Mouse (Mus musculus): ENCODE data around the gene Exosc7. TPM values are rescaled to one million over a fixed set of nuclear protein-coding genes. Genes with fewer than 3 reads are reported as not detected.

Exosc7 gene
- polyA plus RNA-seq, 1 experiment from 2014 or later = 168 TPM

DNA sequence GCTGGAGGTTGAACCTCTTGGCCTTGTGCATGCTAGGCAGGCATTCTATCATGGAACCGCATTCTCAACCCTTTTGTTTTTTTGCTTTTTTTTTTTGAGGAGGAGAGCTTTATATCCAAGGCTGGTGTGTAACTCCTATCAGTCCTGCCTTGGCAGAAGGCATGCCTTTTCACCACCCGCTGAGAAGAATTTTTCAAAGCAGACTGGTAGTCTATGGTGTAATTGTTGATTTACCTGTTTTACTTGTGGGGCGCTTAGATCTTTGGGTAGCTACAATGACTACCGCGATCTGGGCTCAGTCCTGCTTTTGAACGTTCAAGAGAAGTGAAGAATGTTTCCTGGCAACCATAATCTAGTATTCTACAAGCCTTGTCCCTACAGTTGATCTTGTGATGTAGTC, 916 bp downstream of the Exosc7 start:
- H3K4me3 ChIP-seq = peak overlapping the region; percentile 97
- peaks cover 29% of the 10 kb centered on the region for H3K4me1 ChIP-seq
- no peaks in the 10 kb centered on the region for H3K9me3 ChIP-seq
- peak overlapping the region; percentile 97 for H3K27ac ChIP-seq
- 78% methylated on average over 6 of the region's 6 CpGs for WGBS
- DNase-seq (ENCODE audit: extremely low spot score, low spot score) = no peak
- H3K27me3 ChIP-seq (ENCODE audit: poor library complexity, severe bottlenecking) = no peaks in the 10 kb centered on the region
- H3K36me3 ChIP-seq (replicated peaks) = peaks cover 39% of the 10 kb centered on the region

DNA sequence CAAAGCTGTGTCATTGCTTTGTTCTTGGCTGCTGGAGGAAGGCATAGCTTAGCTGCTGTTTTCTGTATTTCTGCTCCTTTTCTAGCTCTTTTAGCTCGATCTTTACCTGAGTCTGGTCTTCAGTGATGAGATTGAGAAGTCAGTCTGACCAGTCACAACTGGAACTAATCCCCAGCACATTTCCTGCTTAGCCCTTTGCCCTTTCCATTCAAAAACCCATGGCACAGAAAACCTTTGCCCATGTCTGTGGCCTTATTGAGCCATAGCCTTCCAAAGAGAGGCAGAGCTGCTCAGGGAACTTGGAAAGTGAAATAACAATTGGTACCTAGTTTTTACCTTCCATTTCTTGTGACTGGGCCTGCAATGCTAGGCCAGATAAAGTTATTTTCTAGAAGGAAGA, 2.6 kb downstream of the Exosc7 start:
- no peak for DNase-seq (ENCODE audit: extremely low spot score, low spot score)
- Histone ChIP-seq H3K4me3 (no peak overlapping the region), H3K27ac (no peak overlapping the region), H3K36me3 (replicated peaks) (peaks cover 50% of the 10 kb centered on the region), H3K9me3 (no peaks in the 10 kb centered on the region), H3K27me3 (ENCODE audit: poor library complexity, severe bottlenecking) (no peaks in the 10 kb centered on the region), H3K4me1 (peaks cover 29% of the 10 kb centered on the region)
- 85% methylated on average over 1 of the region's 1 CpGs for WGBS

DNA sequence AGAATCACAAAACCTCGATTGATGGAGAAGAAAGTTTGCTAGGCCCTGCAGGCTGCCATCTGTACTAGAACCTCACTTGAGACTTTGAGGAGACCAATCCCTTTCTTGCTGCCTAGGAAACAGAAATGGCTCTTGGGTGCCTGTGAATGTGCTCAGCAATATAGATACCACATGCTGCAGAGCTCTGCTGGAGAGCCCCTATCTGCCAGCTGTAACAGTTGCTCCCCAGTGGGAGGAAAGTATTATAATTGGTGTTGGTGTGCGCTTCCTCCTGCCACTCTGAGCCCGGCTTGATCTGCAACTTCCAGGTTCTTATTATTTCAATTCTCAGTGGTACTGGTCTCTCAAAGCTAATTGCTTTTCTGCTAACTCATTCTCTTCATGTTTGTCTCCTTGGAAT, 10.0 kb downstream of the Exosc7 start:
- Histone ChIP-seq H3K4me1 (no peaks in the 10 kb centered on the region), H3K27me3 (ENCODE audit: poor library complexity, severe bottlenecking) (no peaks in the 10 kb centered on the region), H3K36me3 (replicated peaks) (peaks cover 100% of the 10 kb centered on the region), H3K27ac (no peak overlapping the region), H3K9me3 (no peaks in the 10 kb centered on the region), H3K4me3 (no peak overlapping the region)
- no peak for DNase-seq (ENCODE audit: extremely low spot score, low spot score)
- WGBS = 96% methylated on average over 3 of the region's 3 CpGs

DNA sequence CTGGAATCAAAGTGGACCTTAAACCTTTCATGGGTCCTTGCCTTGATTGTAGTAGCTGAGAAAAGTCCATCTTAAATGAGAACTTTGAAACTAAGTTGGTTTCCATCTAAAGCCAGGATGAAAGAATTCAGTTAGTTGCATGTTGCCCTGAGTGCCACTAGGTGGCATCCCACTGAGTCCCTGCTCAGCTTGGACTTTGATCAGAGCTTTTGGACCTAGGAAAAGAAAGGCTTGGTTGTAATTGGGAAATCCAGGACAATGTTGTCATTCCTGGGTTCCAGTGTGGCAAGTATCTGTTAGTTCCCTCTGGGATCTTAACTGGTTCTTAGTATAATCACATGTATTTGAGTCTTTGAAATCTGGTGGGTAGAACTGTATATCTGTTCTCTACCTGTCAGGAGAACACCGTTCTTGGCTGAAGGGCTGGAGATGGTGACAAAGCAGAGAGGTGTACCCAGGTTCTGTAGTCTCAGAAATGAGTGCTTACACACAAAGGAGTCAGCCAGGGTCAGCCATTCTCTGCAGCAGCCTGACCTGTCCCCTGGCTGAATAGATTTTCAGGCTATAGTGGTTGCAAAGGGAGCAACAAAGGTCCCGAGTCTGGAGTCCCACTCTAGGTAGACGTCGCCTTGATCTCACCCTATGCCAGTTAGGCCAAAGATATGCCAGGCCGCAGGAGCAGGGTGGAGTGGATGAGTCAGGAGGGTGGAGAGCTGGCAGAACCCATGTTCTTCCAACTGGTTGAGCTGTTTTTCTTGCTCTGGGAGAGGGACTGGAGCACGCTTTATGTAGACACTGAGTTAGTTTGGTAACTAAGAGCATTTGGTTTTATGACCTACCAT, 10.8 kb downstream of the Exosc7 start:
- DNase-seq (ENCODE audit: extremely low spot score, low spot score) = no peak
- H3K27me3 ChIP-seq (ENCODE audit: poor library complexity, severe bottlenecking) = no peaks in the 10 kb centered on the region
- 97% methylated on average over 6 of the region's 6 CpGs for WGBS

DNA sequence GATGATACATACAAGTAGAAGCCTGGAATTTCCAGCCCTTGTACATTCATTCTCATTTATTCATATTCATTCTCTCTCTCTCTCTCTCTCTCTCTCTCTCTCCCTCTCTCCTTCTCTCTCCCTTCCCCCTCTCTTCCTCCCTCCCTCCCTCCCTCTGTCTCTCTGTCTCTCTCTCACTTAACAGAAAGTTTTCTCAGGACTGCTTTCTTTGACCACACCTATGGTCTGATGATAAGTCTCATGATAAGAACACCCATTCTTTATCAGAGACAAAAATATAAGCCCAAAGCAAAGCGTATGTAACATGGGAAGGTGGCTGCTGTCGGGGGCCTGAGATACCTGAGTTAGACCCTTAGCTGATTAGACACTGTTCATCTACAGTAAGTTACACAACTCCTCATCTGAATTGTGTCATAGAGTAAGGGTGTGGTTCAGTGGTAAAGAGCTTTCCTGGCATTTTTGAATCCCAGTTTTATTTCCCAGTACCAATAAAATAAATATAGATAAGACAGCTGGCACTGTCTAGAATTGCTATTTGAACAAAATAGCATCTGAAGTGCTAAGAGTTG, 11.5 kb downstream of the Exosc7 start:
- Histone ChIP-seq H3K27ac (no peak overlapping the region), H3K9me3 (no peaks in the 10 kb centered on the region), H3K4me3 (no peak overlapping the region), H3K36me3 (replicated peaks) (peaks cover 100% of the 10 kb centered on the region), H3K4me1 (no peaks in the 10 kb centered on the region), H3K27me3 (ENCODE audit: poor library complexity, severe bottlenecking) (no peaks in the 10 kb centered on the region)
- 93% methylated on average over 2 of the region's 2 CpGs for WGBS
- no peak for DNase-seq (ENCODE audit: extremely low spot score, low spot score)

More for the DNA sequence above, 10.8 kb downstream of the Exosc7 start:
- no peaks in the 10 kb centered on the region for H3K4me1 ChIP-seq
- peaks cover 100% of the 10 kb centered on the region for H3K36me3 ChIP-seq (replicated peaks)
- H3K27ac ChIP-seq = no peak overlapping the region
- H3K4me3 ChIP-seq = no peak overlapping the region
- H3K9me3 ChIP-seq = no peaks in the 10 kb centered on the region

DNA sequence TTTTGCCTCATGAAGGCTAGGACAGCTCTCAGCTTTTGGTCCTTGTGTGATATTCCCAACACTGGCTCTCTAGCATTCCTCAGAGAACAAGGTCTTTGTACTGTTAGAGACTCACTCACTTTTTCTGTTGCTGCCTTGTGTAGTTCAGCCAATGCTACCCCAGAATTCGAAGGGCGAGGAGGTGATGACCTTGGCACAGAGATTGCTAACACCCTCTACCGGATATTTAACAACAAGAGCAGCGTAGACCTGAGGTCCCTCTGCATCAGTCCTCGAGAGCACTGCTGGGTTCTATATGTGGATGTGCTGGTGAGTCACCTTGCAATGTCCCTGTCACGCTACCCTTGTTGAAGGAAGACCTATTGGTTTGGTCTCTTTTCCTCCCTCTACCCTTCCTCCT, 14.6 kb downstream of the Exosc7 start:
- no peaks in the 10 kb centered on the region for H3K4me1 ChIP-seq
- H3K4me3 ChIP-seq = no peak overlapping the region
- no peaks in the 10 kb centered on the region for H3K27me3 ChIP-seq (ENCODE audit: poor library complexity, severe bottlenecking)
- H3K36me3 ChIP-seq (replicated peaks) = peaks cover 100% of the 10 kb centered on the region
- WGBS = 95% methylated on average over 6 of the region's 6 CpGs
- H3K27ac ChIP-seq = no peak overlapping the region
- DNase-seq (ENCODE audit: extremely low spot score, low spot score) = no peak
- H3K9me3 ChIP-seq = no peaks in the 10 kb centered on the region

GRCm38 (mm10) chr9:123132994-123133393, 20.0 kb downstream of the Exosc7 start:
- no peak overlapping the region for H3K27ac ChIP-seq
- H3K4me3 ChIP-seq = no peak overlapping the region
- no peaks in the 10 kb centered on the region for H3K4me1 ChIP-seq
- DNase-seq (ENCODE audit: extremely low spot score, low spot score) = no peak
- H3K9me3 ChIP-seq = no peaks in the 10 kb centered on the region
- H3K36me3 ChIP-seq (replicated peaks) = peaks cover 100% of the 10 kb centered on the region
- 96% methylated on average over 3 of the region's 3 CpGs for WGBS
- H3K27me3 ChIP-seq (ENCODE audit: poor library complexity, severe bottlenecking) = no peaks in the 10 kb centered on the region

DNA sequence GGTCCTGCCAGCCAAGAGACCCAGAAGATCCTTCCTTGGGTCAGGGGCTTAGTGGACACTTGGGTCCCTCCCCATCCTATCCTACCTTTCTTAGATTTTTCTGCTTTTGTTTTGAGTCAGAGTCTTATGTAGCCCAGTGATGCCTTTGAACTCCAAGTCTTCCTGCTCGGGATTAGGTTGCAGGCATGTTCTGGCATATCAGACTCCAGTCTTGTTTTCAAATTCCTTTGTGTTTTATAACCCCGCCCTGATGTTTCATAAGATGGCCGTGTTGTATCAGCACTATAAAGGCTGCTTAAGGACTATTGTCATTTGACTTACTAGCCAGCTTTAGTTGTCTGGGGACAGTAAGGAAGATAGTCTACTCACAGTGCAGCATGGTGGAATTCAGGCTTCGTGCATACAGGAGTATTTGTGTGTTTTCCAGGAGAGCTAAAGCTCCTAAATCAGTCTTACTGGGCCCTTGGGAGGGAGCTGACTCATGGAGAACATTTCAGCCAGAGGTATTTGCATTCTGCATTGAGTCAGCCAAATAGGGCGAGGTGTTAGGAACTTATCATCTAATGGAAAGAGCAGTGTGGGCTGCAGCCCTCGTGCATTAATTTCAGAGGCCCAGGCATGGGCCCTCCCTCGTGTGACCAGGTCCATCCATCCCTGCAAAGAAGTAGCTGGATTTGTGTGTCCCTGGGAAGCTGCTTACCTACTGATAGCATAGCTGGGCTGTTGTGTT, 24.1 kb downstream of the Exosc7 start:
- H3K36me3 ChIP-seq (replicated peaks) = peaks cover 100% of the 10 kb centered on the region

GRCm38 (mm10) chr9:123138891-123139474, 26.0 kb downstream of the Exosc7 start:
- Histone ChIP-seq H3K9me3 (peaks cover 9% of the 10 kb centered on the region), H3K36me3 (replicated peaks) (peaks cover 100% of the 10 kb centered on the region), H3K27me3 (ENCODE audit: poor library complexity, severe bottlenecking) (no peaks in the 10 kb centered on the region), H3K4me1 (no peaks in the 10 kb centered on the region), H3K27ac (no peak overlapping the region), H3K4me3 (no peak overlapping the region)
- 83% methylated on average over 5 of the region's 5 CpGs for WGBS
- DNase-seq (ENCODE audit: extremely low spot score, low spot score) = no peak

More for the DNA sequence above, 24.1 kb downstream of the Exosc7 start:
- Histone ChIP-seq H3K27me3 (ENCODE audit: poor library complexity, severe bottlenecking) (no peaks in the 10 kb centered on the region), H3K4me3 (no peak overlapping the region), H3K4me1 (no peaks in the 10 kb centered on the region), H3K27ac (no peak overlapping the region), H3K9me3 (no peaks in the 10 kb centered on the region)
- no peak for DNase-seq (ENCODE audit: extremely low spot score, low spot score)
- 90% methylated on average over 7 of the region's 7 CpGs for WGBS

DNA sequence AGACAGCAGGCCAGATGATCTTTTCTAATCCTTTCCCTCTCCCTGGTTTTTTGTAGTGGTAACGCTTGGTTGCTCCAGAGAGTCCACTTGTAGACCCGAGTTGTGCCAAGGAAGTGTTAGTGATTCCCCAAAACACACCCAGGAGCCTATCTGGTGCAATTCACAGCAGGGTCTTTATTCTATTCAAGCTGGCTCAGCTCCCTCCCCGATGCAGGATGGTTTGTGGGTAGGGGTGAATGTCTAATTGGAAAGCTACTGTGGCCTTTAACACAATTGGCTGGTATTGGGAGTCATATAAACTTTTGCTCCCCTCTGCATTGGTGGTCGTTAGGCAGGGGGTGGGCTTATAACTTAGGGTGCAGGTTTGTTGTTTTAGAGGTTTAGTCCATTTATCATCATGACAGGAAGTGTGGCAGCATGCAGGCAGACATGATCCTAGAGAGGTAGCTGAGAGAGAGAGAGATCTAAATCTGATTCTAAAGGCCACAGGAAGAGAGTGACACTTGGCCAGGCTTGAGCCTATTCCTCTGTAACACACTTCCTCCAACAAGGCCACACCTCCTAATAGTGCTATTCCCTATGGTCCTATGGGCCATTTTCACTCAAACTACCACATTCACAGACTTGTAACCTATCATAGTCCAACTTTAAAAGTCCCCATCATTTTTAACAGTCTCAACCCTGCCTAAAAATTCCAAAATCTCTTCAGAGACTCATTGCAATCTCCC, 27.0 kb downstream of the Exosc7 start:
- H3K9me3 ChIP-seq = peaks cover 16% of the 10 kb centered on the region
- peaks cover 95% of the 10 kb centered on the region for H3K36me3 ChIP-seq (replicated peaks)
- no peak for DNase-seq (ENCODE audit: extremely low spot score, low spot score)
- H3K27ac ChIP-seq = no peak overlapping the region
- no peaks in the 10 kb centered on the region for H3K4me1 ChIP-seq
- WGBS = 89% methylated on average over 4 of the region's 4 CpGs
- no peaks in the 10 kb centered on the region for H3K27me3 ChIP-seq (ENCODE audit: poor library complexity, severe bottlenecking)
- H3K4me3 ChIP-seq = no peak overlapping the region

- Histone ChIP-seq H3K27ac (no peak overlapping the region), H3K36me3 (replicated peaks) (peaks cover 21% of the 10 kb centered on the region), H3K4me3 (no peak overlapping the region), H3K27me3 (ENCODE audit: poor library complexity, severe bottlenecking) (no peaks in the 10 kb centered on the region), H3K9me3 (peaks cover 21% of the 10 kb centered on the region), H3K4me1 (no peaks in the 10 kb centered on the region)
- no peak for DNase-seq (ENCODE audit: extremely low spot score, low spot score)
- WGBS = 89% methylated on average over 5 of the region's 5 CpGs
Observed at GRCm38 (mm10) chr9:123148430-123148829, 35.4 kb downstream of the Exosc7 start.
